Mouse (Mus musculus): Measurements from ENCODE around the gene Vps18. TPM values are rescaled to one million over a fixed set of nuclear protein-coding genes. Genes with fewer than 3 reads are reported as not detected.

Vps18 gene
- polyA plus RNA-seq, 1 experiment from 2014 or later, result 7.7 TPM

- H3K9me3 ChIP-seq (ENCODE audit: control insufficient read depth, low read length), result no peaks in the 10 kb centered on the region
- TF ChIP-seq EP300 (optimal IDR thresholded peaks at IDR 0.05) (no peak), CTCF (IDR thresholded peaks at IDR 0.05; ENCODE audit: low read depth) (no peak)
- no peak for DNase-seq (ENCODE audit: low spot score)
- no peaks in the 10 kb centered on the region for H3K36me3 ChIP-seq (ENCODE audit: control insufficient read depth, insufficient read depth, low read length)
- H3K4me3 ChIP-seq (ENCODE audit: low read depth, low read length), result no peak overlapping the region
- H3K27ac ChIP-seq (replicated peaks), result no peak overlapping the region
- H3K4me2 ChIP-seq (replicated peaks; ENCODE audit: low read depth), result no peak overlapping the region
- H3K9ac ChIP-seq (ENCODE audit: low read length), result no peak overlapping the region
- WGBS, result 86% methylated on average over 23 of the region's 23 CpGs
- H3K27me3 ChIP-seq (ENCODE audit: control insufficient read depth, insufficient read depth, low read length), result no peaks in the 10 kb centered on the region
- no peak for ATAC-seq (ENCODE audit: low FRiP score, low TSS enrichment)
- H3K4me1 ChIP-seq (replicated peaks; ENCODE audit: control insufficient read depth, insufficient read depth), result no peaks in the 10 kb centered on the region
These were observed 10.7 kb upstream of the Vps18 start for GRCm38 (mm10) chr2:119277810-119278209.

- H3K4me3 ChIP-seq (ENCODE audit: low read depth, low read length), result no peak overlapping the region
- WGBS, result 57% methylated on average over 7 of the region's 7 CpGs
- H3K27ac ChIP-seq (replicated peaks), result no peak overlapping the region
- H3K27me3 ChIP-seq (ENCODE audit: control insufficient read depth, insufficient read depth, low read length), result no peaks in the 10 kb centered on the region
- H3K4me2 ChIP-seq (replicated peaks; ENCODE audit: low read depth), result no peak overlapping the region
- H3K36me3 ChIP-seq (ENCODE audit: control insufficient read depth, insufficient read depth, low read length), result no peaks in the 10 kb centered on the region
- no peak overlapping the region for H3K9ac ChIP-seq (ENCODE audit: low read length)
- no peaks in the 10 kb centered on the region for H3K9me3 ChIP-seq (ENCODE audit: control insufficient read depth, low read length)
- H3K4me1 ChIP-seq (replicated peaks; ENCODE audit: control insufficient read depth, insufficient read depth), result no peaks in the 10 kb centered on the region
- ATAC-seq (ENCODE audit: low FRiP score, low TSS enrichment) (no peak), DNase-seq (ENCODE audit: low spot score) (no peak)
- TF ChIP-seq CTCF (IDR thresholded peaks at IDR 0.05; ENCODE audit: low read depth) (no peak), EP300 (optimal IDR thresholded peaks at IDR 0.05) (no peak)
These were observed 6.5 kb upstream of the Vps18 start for GRCm38 (mm10) chr2:119281899-119282565.

GRCm38 (mm10) chr2:119287372-119287771, 1.2 kb upstream of the Vps18 start:
- 88% methylated on average over 5 of the region's 5 CpGs for WGBS
- Histone ChIP-seq H3K4me2 (replicated peaks; ENCODE audit: low read depth) (no peak overlapping the region), H3K9me3 (ENCODE audit: control insufficient read depth, low read length) (no peaks in the 10 kb centered on the region), H3K27ac (replicated peaks) (no peak overlapping the region), H3K9ac (ENCODE audit: low read length) (no peak overlapping the region), H3K27me3 (ENCODE audit: control insufficient read depth, insufficient read depth, low read length) (no peaks in the 10 kb centered on the region), H3K4me3 (ENCODE audit: low read depth, low read length) (no peak overlapping the region), H3K4me1 (replicated peaks; ENCODE audit: control insufficient read depth, insufficient read depth) (0 out of 2 replicates have a peak, but pooled peaks cover 2% of the 10 kb centered on the region), H3K36me3 (ENCODE audit: control insufficient read depth, insufficient read depth, low read length) (no peaks in the 10 kb centered on the region)
- TF ChIP-seq CTCF (IDR thresholded peaks at IDR 0.05; ENCODE audit: low read depth) (no peak), EP300 (optimal IDR thresholded peaks at IDR 0.05) (no peak)
- DNase-seq (ENCODE audit: low spot score) (no peak), ATAC-seq (ENCODE audit: low FRiP score, low TSS enrichment) (no peak)

- no peak for TF ChIP-seq EP300 (optimal IDR thresholded peaks at IDR 0.05)
- no peak for TF ChIP-seq CTCF (IDR thresholded peaks at IDR 0.05; ENCODE audit: low read depth)
- WGBS, result 2% methylated on average over 11 of the region's 11 CpGs
These were observed 475 bp downstream of the Vps18 start for GRCm38 (mm10) chr2:119289014-119289416.

GRCm38 (mm10) chr2:119292281-119292680, 3.7 kb downstream of the Vps18 start:
- Histone ChIP-seq H3K4me3 (ENCODE audit: low read depth, low read length) (no peak overlapping the region), H3K9ac (ENCODE audit: low read length) (no peak overlapping the region), H3K27me3 (ENCODE audit: control insufficient read depth, insufficient read depth, low read length) (no peaks in the 10 kb centered on the region), H3K36me3 (ENCODE audit: control insufficient read depth, insufficient read depth, low read length) (peaks cover 17% of the 10 kb centered on the region), H3K9me3 (ENCODE audit: control insufficient read depth, low read length) (no peaks in the 10 kb centered on the region), H3K4me2 (replicated peaks; ENCODE audit: low read depth) (no peak overlapping the region), H3K27ac (replicated peaks) (no peak overlapping the region), H3K4me1 (replicated peaks; ENCODE audit: control insufficient read depth, insufficient read depth) (0 out of 2 replicates have a peak, but pooled peaks cover 2% of the 10 kb centered on the region)
- TF ChIP-seq EP300 (optimal IDR thresholded peaks at IDR 0.05) (no peak), CTCF (IDR thresholded peaks at IDR 0.05; ENCODE audit: low read depth) (no peak)
- WGBS, result 87% methylated on average over 5 of the region's 5 CpGs
- DNase-seq (ENCODE audit: low spot score), result no peak
- ATAC-seq (ENCODE audit: low FRiP score, low TSS enrichment), result no peak

More at GRCm38 (mm10) chr2:119289014-119289416, 475 bp downstream of the Vps18 start:
- H3K27ac ChIP-seq (replicated peaks), result peak overlapping the region; percentile 56
- H3K4me3 ChIP-seq (ENCODE audit: low read depth, low read length), result peak overlapping the region; percentile 56
- no peaks in the 10 kb centered on the region for H3K9me3 ChIP-seq (ENCODE audit: control insufficient read depth, low read length)
- DNase-seq (ENCODE audit: low spot score) (no peak), ATAC-seq (ENCODE audit: low FRiP score, low TSS enrichment) (0 out of 2 replicates have a peak, but pooled peaks have one; percentile 8)
- H3K4me1 ChIP-seq (replicated peaks; ENCODE audit: control insufficient read depth, insufficient read depth), result 0 out of 2 replicates have a peak, but pooled peaks cover 2% of the 10 kb centered on the region
- H3K9ac ChIP-seq (ENCODE audit: low read length), result peak overlapping the region; percentile 68
- H3K27me3 ChIP-seq (ENCODE audit: control insufficient read depth, insufficient read depth, low read length), result no peaks in the 10 kb centered on the region
- H3K4me2 ChIP-seq (replicated peaks; ENCODE audit: low read depth), result peak overlapping the region; percentile 95
- peaks cover 6% of the 10 kb centered on the region; the same call in 1 of the 2 replicates for H3K36me3 ChIP-seq (ENCODE audit: control insufficient read depth, insufficient read depth, low read length)

GRCm38 (mm10) chr2:119292852-119293251, 4.3 kb downstream of the Vps18 start:
- ATAC-seq (ENCODE audit: low FRiP score, low TSS enrichment) (no peak), DNase-seq (ENCODE audit: low spot score) (no peak)
- no peak overlapping the region for H3K4me2 ChIP-seq (replicated peaks; ENCODE audit: low read depth)
- no peaks in the 10 kb centered on the region for H3K27me3 ChIP-seq (ENCODE audit: control insufficient read depth, insufficient read depth, low read length)
- no peak for TF ChIP-seq EP300 (optimal IDR thresholded peaks at IDR 0.05)
- TF ChIP-seq CTCF (IDR thresholded peaks at IDR 0.05; ENCODE audit: low read depth), result no peak
- H3K9ac ChIP-seq (ENCODE audit: low read length), result no peak overlapping the region
- no peak overlapping the region for H3K27ac ChIP-seq (replicated peaks)
- 93% methylated on average over 17 of the region's 17 CpGs for WGBS
- H3K4me1 ChIP-seq (replicated peaks; ENCODE audit: control insufficient read depth, insufficient read depth), result 0 out of 2 replicates have a peak, but pooled peaks cover 2% of the 10 kb centered on the region
- peaks cover 17% of the 10 kb centered on the region for H3K36me3 ChIP-seq (ENCODE audit: control insufficient read depth, insufficient read depth, low read length)
- H3K9me3 ChIP-seq (ENCODE audit: control insufficient read depth, low read length), result no peaks in the 10 kb centered on the region
- H3K4me3 ChIP-seq (ENCODE audit: low read depth, low read length), result no peak overlapping the region

Measured in stomach, postnatal 0 days (tissue).